Mouse (Mus musculus) retina, adult 2 months (tissue): ENCODE results near the gene Tmem254a.
"Not testable (repeated sequence)": the region's sequence is repeated elsewhere in the genome, so short reads cannot be mapped to it uniquely, and the experiment has no call there.

Experiments used
- DNase-seq: peaks from one replicate; pipeline ENCODE4 v3.0.0-alpha.2; 2012; ENCODE audit warnings: low read depth, low spot score

Gene Tmem254a

DNA sequence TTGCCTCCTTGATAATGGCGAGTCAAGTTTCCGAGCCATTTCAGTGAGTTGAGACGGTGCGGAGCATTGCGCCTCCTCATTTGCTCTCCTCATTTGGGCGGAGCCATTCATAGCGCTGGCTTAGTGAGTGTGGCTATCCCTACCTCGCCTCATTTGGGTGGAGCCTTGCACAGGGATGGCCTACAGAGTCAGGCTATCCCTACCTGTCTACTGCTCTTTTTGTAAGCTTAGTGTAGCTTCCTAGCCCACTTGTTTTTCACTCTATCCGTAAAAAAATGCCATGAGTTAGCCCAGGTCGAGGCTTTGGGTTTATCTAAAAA lies at the start of gene Tmem254a:
Gene Tmem254a (minus strand): TSS at position 111 of the 320 bp plus-strand sequence.
- DNase-seq, result not testable (repeated sequence)

DNA sequence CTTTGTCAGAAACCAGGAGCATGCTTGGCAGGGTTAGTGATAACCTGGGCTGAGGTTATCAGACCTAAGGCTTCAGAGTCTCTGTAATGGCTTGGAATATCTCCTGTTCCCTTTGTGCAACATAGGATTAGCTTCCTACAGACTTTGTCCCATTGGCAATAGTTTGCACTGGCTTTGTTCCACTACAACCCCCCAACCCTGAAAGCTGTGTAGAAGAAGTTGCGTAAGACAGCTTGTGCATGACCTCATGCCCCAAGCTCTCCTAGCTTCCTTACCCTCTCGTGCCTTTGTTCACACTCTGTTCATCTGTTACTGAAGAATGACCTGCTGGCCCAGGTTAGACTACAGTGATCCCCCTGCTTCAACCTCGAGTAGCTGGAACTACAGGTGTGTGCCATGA lies 30.4 kb upstream of the Tmem254a start:
- not testable (repeated sequence) for DNase-seq

DNA sequence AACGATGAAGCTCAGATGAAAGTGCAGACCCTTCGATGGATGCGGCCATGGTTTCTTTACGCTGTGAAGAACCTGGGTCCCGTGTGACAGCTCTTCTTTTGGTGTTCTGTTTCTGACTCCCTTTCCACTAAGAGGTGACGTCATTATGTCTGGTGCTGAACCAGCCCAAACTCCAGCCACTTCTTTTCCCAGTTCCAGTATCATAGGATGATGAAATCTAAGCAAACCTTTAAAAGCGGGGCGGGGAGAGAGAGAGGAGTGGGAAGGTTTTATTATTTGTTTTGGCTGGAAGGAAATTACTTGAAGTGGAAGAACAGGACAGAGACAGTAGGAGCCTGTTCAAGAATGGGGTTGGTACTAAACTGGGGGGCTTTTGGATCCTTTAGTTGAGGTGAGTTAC lies 10.5 kb upstream of the Tmem254a start, which contains the start of gene Cphx1:
Gene Cphx1 (plus strand): TSS at position 301 of the 400 bp plus-strand sequence.
- DNase-seq, result not testable (repeated sequence)

DNA sequence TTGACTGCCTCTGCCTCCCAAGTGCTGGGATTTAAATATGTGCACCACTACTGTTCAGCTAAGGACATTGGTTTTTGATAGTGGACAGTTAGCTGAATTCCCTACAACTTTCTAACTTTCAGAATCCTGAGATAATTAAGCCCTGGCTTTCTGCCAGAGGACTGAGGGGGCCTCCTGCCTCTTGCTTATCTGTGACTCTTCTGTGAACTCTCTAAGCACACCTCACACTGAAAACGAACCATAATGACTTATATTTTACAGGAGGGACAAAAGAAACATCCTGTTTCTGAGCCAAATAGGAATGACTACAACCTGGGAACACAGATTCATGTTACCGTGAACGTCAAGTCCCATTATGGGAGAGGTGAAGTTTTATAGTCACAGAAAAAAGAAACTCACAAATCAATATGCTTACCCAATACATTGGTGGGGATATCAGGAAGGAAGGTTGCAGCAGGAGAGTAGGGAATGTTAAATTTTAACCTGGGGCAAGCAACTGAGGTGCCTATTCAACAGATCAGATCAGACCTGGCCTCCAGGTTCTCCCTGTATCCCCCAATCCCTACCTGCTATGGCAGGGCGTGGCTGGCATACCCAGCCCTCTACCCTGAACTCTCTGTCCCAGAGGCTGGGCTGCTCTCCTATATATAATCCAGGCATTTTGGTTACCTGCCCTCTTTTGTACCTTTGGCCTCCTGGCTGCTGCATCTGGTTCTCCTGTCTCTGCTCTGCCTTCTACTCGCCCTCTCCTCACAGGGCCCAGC lies 9.6 kb upstream of the Tmem254a start:
- DNase-seq, result not testable (repeated sequence)

DNA sequence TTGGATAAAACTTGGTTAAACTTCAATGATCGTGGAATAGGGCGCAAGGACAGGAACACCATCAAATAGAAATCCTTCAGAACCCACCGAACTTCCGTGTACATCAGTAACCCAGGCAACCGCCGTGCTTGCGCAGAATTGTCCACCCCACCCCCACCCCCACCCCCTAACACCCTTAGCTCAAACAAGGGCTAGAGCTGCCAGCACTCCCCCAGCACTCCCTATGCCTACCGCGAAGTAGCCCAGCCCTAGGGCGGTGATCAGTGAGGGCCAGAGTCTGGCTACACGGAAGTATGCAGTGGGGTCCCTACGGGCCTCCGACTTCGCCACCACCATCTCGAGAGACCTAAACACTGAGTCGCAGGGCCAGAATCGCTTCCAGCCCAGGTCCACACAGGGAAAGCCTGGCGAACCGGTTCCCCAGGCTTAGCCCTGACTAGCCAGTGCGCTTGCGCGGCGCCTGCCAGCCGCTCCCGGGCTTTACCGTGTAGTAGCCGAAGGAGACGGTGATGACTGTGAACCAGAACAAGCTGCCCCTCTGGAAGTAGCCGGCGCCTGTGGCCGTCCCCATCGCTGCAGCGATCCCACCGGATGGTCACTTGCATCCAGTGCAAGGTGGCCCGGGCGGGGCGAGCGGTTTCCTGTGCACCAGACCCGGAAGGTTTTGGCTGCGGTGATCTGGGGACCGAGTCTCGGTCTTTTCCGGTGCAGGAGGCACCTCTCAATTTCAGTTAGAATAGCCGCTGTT lies 484 bp downstream of the Tmem254a start:
- not testable (repeated sequence) for DNase-seq

DNA sequence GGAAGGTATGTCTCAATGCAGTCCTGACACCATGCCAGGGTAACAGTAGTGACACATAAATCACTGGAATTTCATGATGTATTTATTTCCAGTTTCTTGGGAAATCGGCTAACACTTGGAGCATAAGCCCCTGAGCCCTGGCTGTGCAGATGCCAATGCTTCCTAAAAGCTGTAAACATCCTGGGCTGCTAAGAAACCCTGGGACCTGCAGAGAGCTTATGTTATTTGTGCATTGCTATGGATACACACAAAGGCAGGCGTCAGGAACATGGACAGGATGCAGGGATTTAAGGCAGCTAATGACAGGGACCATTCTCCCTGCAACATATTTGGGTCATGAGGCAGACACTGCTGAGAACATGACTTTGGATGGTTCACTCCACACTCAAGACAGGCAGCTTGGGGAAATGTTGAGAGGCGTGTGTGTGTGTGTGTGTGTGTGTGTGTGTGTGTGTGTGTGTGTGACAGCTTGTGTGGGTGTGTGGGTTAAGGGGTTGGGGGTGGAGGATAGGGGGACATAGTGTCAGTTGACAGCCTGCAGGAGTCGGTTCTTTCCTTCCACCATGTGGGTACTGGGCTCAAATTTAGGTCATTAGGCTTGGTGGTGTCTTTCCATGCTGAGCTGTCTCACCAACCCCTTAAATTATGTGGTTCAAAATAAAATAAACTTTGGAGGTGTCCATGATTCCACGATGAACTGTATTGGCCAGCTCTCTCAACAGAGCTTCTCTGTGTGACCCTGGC lies 8.9 kb downstream of the Tmem254a start:
- DNase-seq, result not testable (repeated sequence)

DNA sequence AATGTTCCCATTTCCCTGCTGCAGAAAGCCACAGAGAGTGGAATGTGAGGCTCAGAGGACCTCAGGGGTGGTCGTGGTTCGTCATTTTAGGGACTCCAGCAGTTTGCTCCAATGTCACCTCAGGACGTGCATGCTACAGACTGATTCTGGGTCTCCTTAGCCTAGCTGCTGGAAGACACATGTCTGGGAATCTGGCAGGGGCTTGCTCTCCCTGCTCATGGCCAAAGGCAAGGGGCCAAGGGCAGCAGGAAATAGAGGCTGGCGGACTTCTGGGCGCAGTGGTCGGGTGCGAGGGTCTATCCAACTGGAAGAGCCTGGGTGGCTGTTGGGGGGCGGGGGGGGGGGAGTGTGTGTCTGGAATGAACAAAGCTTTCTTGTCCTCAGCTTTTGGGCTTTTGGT lies 18.5 kb downstream of the Tmem254a start:
- not testable (repeated sequence) for DNase-seq

DNA sequence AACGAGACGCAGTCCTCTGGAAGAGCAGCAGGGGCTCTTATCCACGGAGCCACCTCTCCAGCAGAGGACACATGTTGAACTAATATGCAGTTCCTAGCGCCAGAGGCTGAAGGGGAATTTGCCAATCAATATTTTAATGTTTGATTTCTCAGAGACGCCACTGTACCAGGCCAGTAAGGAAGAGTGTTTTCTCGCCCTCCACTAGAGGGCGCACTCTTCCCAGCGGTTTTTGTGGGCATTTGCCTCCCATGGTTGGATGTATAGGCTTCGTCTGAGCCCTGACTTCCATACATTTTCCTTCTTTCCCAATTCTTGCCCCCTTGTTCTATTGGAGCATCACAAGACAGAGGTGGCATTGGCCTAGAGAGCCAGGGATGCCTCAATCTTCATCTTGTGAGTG lies 20.2 kb downstream of the Tmem254a start:
- not testable (repeated sequence) for DNase-seq

DNA sequence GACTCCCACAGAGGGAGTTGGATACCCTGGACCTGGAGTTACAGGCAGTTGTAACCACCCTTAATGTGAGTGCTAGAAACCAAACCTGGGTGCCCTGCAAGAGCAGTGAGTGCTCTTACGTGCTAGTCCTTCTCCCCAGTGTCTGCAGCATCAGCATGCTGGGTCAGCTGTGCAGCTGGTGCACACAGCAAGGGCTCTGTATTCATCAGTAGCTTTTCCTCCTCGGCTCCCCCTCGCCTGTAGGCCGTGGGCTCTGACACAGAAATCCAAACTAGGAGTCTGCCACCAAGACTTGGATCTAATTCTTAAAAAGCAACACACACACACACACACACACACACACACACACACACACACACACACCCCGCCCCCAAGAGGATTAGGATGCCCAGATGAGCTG lies 22.2 kb downstream of the Tmem254a start:
- not testable (repeated sequence) for DNase-seq

DNA sequence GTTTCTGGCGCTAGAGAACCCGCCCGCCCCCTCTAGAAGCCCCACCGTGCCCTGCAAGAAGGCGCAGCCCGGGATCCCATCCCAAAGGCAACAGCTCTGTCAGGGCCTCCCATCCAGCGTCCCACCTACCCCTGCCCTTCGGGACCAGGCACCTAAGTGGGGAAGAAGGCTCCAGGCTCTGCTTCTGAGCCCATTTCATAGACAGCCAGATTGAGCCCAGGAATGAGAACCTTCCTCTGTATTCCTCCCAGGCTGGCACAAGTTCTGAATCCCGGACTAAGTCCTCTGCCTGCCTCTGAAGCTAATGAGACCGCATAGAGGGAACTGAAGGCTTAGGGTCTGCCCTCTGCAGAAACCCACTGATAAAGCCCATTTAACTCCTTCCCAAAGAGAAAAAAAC lies 24.5 kb downstream of the Tmem254a start, which contains the start of gene Plac9a:
Gene Plac9a (minus strand): TSS at position 101 of the 400 bp plus-strand sequence.
- not testable (repeated sequence) for DNase-seq

DNA sequence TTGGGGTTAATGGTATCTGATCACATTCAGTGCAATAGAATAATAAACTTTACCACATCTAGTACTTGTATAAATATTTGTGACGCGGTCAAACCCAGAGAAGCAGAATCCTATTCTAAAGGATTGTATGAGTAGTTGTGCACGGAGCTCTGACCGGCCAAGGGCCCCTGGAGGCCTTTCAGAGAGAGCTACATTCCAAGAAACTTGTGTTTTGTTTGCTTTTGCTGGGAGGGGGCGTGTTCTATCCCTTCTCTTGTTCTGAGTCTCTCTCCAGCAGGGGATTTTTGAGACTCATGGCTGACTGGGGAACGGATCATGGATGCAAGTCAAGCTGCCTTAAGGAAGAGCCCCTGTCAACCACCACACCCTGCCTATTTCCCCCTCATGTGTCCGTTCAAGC lies 31.8 kb downstream of the Tmem254a start:
- not testable (repeated sequence) for DNase-seq

DNA sequence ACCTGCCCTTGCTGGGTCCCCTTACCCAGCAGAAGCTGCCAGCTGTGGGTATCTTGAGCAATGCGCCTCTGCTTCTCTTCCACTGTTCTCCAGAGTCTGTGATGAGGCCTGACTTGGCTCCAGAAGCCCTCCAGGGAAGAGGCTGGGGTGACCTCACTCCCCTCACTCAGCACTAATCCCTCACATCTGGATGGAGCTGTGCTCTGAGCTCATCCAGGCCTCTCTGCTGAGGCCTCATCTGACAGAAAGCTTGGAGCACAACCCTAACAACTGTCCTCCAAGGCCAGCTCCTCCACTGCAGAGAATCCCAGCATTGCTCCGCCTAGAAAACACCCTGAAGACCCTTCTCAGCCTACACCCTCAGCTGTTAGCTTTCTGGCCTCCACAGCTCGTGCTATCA lies 32.9 kb downstream of the Tmem254a start:
- DNase-seq, result not testable (repeated sequence)

DNA sequence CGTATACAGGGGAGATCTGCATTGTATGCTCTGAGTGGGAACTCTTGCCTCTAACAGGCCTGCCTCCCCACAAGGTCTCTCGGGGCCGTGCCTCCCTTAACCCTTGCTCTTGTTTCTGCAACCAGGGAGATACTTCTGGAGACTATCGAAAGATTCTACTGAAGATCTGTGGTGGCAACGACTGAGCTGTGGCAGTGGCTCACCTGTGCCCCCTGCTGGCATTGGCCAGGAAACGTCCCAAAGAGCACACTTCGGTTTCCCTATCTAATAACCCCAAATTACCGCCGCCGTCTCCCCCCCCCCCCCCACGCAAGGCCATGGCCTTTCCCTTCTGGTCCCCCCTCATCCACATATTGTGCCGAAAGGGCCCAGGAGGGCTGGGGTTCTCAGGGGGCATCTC lies 41.6 kb downstream of the Tmem254a start:
- DNase-seq, result not testable (repeated sequence)

DNA sequence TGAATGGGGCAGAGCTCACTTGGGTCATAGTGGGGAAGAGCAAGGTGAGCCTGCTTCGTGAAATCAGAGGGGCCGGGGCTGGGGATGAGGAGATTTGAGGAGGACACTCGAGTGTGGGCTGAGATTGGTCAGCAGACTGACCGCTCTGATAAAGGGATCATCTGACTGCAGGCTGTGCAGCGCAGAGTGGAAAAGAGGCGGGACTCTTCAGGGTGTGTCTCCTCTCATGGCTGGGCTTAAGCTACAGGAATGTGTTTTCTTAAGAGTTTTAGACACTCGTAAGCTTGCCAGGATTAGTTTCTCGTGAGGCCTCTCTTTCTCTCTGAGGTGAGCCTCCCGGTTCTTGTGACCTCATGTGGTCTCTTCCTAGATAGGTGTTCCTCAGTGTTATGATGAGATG lies 45.7 kb downstream of the Tmem254a start:
- not testable (repeated sequence) for DNase-seq

DNA sequence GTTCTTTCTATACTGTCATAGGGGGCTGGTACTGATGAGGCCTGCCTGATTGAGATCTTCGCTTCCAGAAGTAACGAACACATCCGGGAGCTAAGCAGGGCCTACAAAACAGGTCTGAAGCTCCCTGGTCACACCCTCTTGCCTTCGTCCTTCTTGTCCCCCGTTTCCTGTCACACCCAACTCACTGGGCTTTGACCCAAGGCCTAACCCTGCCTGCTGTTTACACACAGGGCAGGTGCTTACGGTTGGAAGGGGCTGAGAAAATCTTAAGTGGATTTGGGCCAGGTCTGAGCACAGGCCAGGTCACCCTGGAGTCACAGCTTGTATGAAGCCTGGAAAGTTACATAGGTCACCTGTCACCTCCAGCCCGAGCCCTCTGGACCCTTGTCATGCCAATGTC lies 50.8 kb downstream of the Tmem254a start:
- DNase-seq, result not testable (repeated sequence)
